Mouse (Mus musculus) kidney, embryonic 16.5 days (tissue): ENCODE measurements at regions not wholly inside any gene's neighbourhood (a gene's known extent, or its start where the extent isn't known, plus 50 kb on each side); places are given as distances from the start of the nearest gene placed in this dataset.
A peak's percentile ranks its signal among the peaks of the same experiment; 100 is the strongest.

Experiments
- ATAC-seq: fragments of 200-750 bp; cut with Nextera tagmentation; 2 replicates; pipeline ENCODE4 v1.8.0; 2017; ENCODE audit warnings: moderate TSS enrichment; ENCODE audit not compliant: low FRiP score, low TSS enrichment
- H3K27ac ChIP-seq: fragments of 300-500 bp; sonication (generic); 2 replicates; pipeline ENCODE4 v1.5.1; 2014; ENCODE audit warnings: low read length
- H3K27me3 ChIP-seq: fragments of 300-500 bp; sonication (generic); 2 replicates; pipeline ENCODE4 v1.6.1; 2014; ENCODE audit warnings: low read length, control low read depth, mixed read lengths; ENCODE audit not compliant: insufficient read depth
- H3K36me3 ChIP-seq: fragments of 300-500 bp; sonication (generic); 2 replicates; pipeline ENCODE4 v1.6.1; 2014; ENCODE audit warnings: low read length, control low read depth, mixed read lengths; ENCODE audit not compliant: insufficient read depth
- H3K4me1 ChIP-seq: fragments of 300-500 bp; sonication (generic); 2 replicates; pipeline ENCODE4 v1.6.1; 2014; ENCODE audit warnings: low read length, control low read depth, mixed read lengths; ENCODE audit not compliant: insufficient read depth
- H3K4me2 ChIP-seq: fragments of 300-500 bp; sonication (generic); replicated peaks from 2 replicates; pipeline ENCODE4 v1.6.1; 2014; ENCODE audit warnings: low read depth, low read length
- H3K4me3 ChIP-seq: fragments of 300-500 bp; sonication (generic); 2 replicates; pipeline ENCODE4 v1.5.1; 2014; ENCODE audit warnings: mild to moderate bottlenecking, low read length
- H3K9ac ChIP-seq: fragments of 300-500 bp; sonication (generic); replicated peaks from 2 replicates; pipeline ENCODE4 v1.6.1; 2014; ENCODE audit warnings: low read length
- H3K9me3 ChIP-seq: fragments of 300-500 bp; sonication (generic); 2 replicates; pipeline ENCODE4 v1.6.1; 2016; ENCODE audit warnings: low read length, control low read depth
- WGBS: fragments of 180-500 bp; shearing (Covaris S2); extraction: QIAGEN DNeasy Blood & Tissue Kit; methylation state at CpG from one replicate; pipeline ENCODE4 v1.1.7; 2014; 5-methylcytosine and 5-hydroxymethylcytosine counted together

GRCm38 (mm10) chr8:86428998-86429651 lies 151.4 kb downstream of the Abcc12 start:
- no peak overlapping the region for H3K27ac ChIP-seq
- no peak for ATAC-seq
- no peaks in the 10 kb centered on the region for H3K36me3 ChIP-seq
- no peak overlapping the region for H3K9ac ChIP-seq
- 95% methylated on average over 2 of the region's 2 CpGs for WGBS
- no peak overlapping the region for H3K4me2 ChIP-seq
- no peaks in the 10 kb centered on the region for H3K27me3 ChIP-seq
- H3K4me3 ChIP-seq: no peak overlapping the region
- no peaks in the 10 kb centered on the region for H3K9me3 ChIP-seq
- no peaks in the 10 kb centered on the region for H3K4me1 ChIP-seq

GRCm38 (mm10) chr8:86428131-86428530 lies 152.4 kb downstream of the Abcc12 start:
- no peak overlapping the region for H3K4me3 ChIP-seq
- WGBS: 36% methylated on average over 5 of the region's 5 CpGs
- H3K27ac ChIP-seq: no peak overlapping the region

GRCm38 (mm10) chr8:86426056-86426455 lies 154.4 kb downstream of the Abcc12 start:
- H3K36me3 ChIP-seq: no peaks in the 10 kb centered on the region
- H3K4me1 ChIP-seq: no peaks in the 10 kb centered on the region
- no peaks in the 10 kb centered on the region for H3K27me3 ChIP-seq
- no peak overlapping the region for H3K4me2 ChIP-seq
- no peak overlapping the region for H3K27ac ChIP-seq
- no peak overlapping the region for H3K9ac ChIP-seq
- no peak for ATAC-seq
- H3K4me3 ChIP-seq: no peak overlapping the region
- 70% methylated on average over 4 of the region's 4 CpGs for WGBS
- H3K9me3 ChIP-seq: no peaks in the 10 kb centered on the region

More at GRCm38 (mm10) chr8:86428131-86428530, 152.4 kb downstream of the Abcc12 start:
- Histone ChIP-seq H3K4me2 (no peak overlapping the region), H3K4me1 (no peaks in the 10 kb centered on the region), H3K27me3 (no peaks in the 10 kb centered on the region), H3K36me3 (no peaks in the 10 kb centered on the region), H3K9me3 (no peaks in the 10 kb centered on the region), H3K9ac (no peak overlapping the region)
- ATAC-seq: no peak

- ATAC-seq: no peak
- no peaks in the 10 kb centered on the region for H3K9me3 ChIP-seq
- no peak overlapping the region for H3K4me2 ChIP-seq
- H3K27me3 ChIP-seq: no peaks in the 10 kb centered on the region
- H3K4me3 ChIP-seq: no peak overlapping the region
- no peaks in the 10 kb centered on the region for H3K36me3 ChIP-seq
- H3K4me1 ChIP-seq: no peaks in the 10 kb centered on the region
- H3K27ac ChIP-seq: no peak overlapping the region
- 77% methylated on average over 3 of the region's 3 CpGs for WGBS
- H3K9ac ChIP-seq: no peak overlapping the region
These were observed 155.1 kb downstream of the Abcc12 start for GRCm38 (mm10) chr8:86425382-86425781.

GRCm38 (mm10) chr8:86419059-86419651 lies 161.3 kb downstream of the Abcc12 start:
- no peak overlapping the region for H3K4me3 ChIP-seq
- 72% methylated on average over 5 of the region's 5 CpGs for WGBS

GRCm38 (mm10) chr8:86418414-86418981 lies 162.0 kb downstream of the Abcc12 start:
- no peaks in the 10 kb centered on the region for H3K9me3 ChIP-seq
- no peaks in the 10 kb centered on the region for H3K36me3 ChIP-seq
- no peak overlapping the region for H3K4me3 ChIP-seq
- WGBS: 17% methylated on average over 7 of the region's 7 CpGs
- H3K27ac ChIP-seq: no peak overlapping the region
- H3K4me2 ChIP-seq: no peak overlapping the region
- ATAC-seq: peak; percentile 54
- no peaks in the 10 kb centered on the region for H3K4me1 ChIP-seq
- no peak overlapping the region for H3K9ac ChIP-seq
- H3K27me3 ChIP-seq: no peaks in the 10 kb centered on the region

More at GRCm38 (mm10) chr8:86419059-86419651, 161.3 kb downstream of the Abcc12 start:
- no peaks in the 10 kb centered on the region for H3K27me3 ChIP-seq
- no peaks in the 10 kb centered on the region for H3K4me1 ChIP-seq
- no peak for ATAC-seq
- H3K9me3 ChIP-seq: no peaks in the 10 kb centered on the region
- no peaks in the 10 kb centered on the region for H3K36me3 ChIP-seq
- no peak overlapping the region for H3K9ac ChIP-seq
- H3K4me2 ChIP-seq: no peak overlapping the region
- peak overlapping the region; percentile 17 for H3K27ac ChIP-seq

GRCm38 (mm10) chr8:86415208-86415607 lies 165.3 kb downstream of the Abcc12 start:
- Histone ChIP-seq H3K36me3 (no peaks in the 10 kb centered on the region), H3K4me1 (no peaks in the 10 kb centered on the region), H3K9ac (no peak overlapping the region), H3K4me3 (no peak overlapping the region), H3K9me3 (no peaks in the 10 kb centered on the region), H3K27ac (no peak overlapping the region), H3K27me3 (no peaks in the 10 kb centered on the region), H3K4me2 (no peak overlapping the region)
- WGBS: 74% methylated on average over 2 of the region's 2 CpGs
- no peak for ATAC-seq

GRCm38 (mm10) chr8:86411232-86411631 lies 169.3 kb downstream of the Abcc12 start:
- Histone ChIP-seq H3K27ac (no peak overlapping the region), H3K9ac (no peak overlapping the region), H3K9me3 (no peaks in the 10 kb centered on the region), H3K4me2 (no peak overlapping the region), H3K4me1 (no peaks in the 10 kb centered on the region), H3K4me3 (no peak overlapping the region), H3K27me3 (no peaks in the 10 kb centered on the region), H3K36me3 (no peaks in the 10 kb centered on the region)
- no peak for ATAC-seq
- 80% methylated on average over 8 of the region's 8 CpGs for WGBS

- H3K36me3 ChIP-seq: no peaks in the 10 kb centered on the region
- ATAC-seq: no peak
- 58% methylated on average over 3 of the region's 3 CpGs for WGBS
- H3K9ac ChIP-seq: no peak overlapping the region
- no peak overlapping the region for H3K27ac ChIP-seq
- no peaks in the 10 kb centered on the region for H3K9me3 ChIP-seq
- no peaks in the 10 kb centered on the region for H3K4me1 ChIP-seq
- no peaks in the 10 kb centered on the region for H3K27me3 ChIP-seq
- no peak overlapping the region for H3K4me2 ChIP-seq
- H3K4me3 ChIP-seq: no peak overlapping the region
These were observed 174.3 kb downstream of the Abcc12 start for GRCm38 (mm10) chr8:86406196-86406595.

GRCm38 (mm10) chr8:86403434-86403833 lies 177.1 kb downstream of the Abcc12 start:
- Histone ChIP-seq H3K36me3 (no peaks in the 10 kb centered on the region), H3K4me2 (no peak overlapping the region), H3K27ac (no peak overlapping the region), H3K4me3 (no peak overlapping the region), H3K9me3 (no peaks in the 10 kb centered on the region), H3K4me1 (no peaks in the 10 kb centered on the region), H3K9ac (no peak overlapping the region), H3K27me3 (no peaks in the 10 kb centered on the region)
- WGBS: 77% methylated on average over 4 of the region's 4 CpGs
- no peak for ATAC-seq
